Mouse (Mus musculus): ENCODE results near the gene Gm7970. TPM values are rescaled to one million over a fixed set of nuclear protein-coding genes. Genes with fewer than 3 reads are reported as not detected.
"Not testable (repeated sequence)": the region's sequence is repeated elsewhere in the genome, so short reads cannot be mapped to it uniquely, and the experiment has no call there.

The Gm7970 gene
- not detected in 2 replicates for polyA plus RNA-seq (2016; fragmentation: Nextera tagmentation; extraction: Ambion mirVana)

DNA sequence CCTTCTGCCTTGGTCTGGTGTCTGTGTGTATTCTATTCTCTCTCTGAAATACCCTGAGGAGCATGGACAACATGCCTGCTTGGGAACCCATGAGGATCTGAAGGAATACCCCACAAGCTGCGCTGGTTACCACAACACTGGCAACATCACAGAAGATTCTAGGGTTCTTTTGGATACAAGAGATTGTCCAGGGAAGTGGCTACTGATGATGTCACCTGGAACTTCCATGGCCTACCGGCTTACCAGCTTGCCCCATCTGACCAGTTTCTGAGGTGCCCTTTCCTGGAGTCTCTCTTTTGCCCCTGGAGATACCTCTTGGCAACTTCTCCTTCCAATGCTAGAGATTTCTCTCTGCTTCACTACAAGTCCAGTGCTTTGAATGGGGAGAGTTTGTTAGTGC lies at the start of gene Gm7970:
TSS of gene Gm7970 (minus strand) at position 101 of the 400 bp plus-strand sequence.
- not testable (repeated sequence) for H3K9me3 ChIP-seq; H3K27ac ChIP-seq; DNase-seq (ENCODE audit: low spot score); H3K4me3 ChIP-seq; H3K36me3 ChIP-seq; H3K27me3 ChIP-seq (ENCODE audit: insufficient read depth, poor library complexity, severe bottlenecking); H3K4me1 ChIP-seq (replicated peaks)
- no CpG with 5 or more reads among the region's 2 CpGs for WGBS

- not testable (repeated sequence) for H3K9me3 ChIP-seq; H3K27me3 ChIP-seq (ENCODE audit: insufficient read depth, poor library complexity, severe bottlenecking); H3K36me3 ChIP-seq; H3K4me1 ChIP-seq (replicated peaks); H3K27ac ChIP-seq; DNase-seq (ENCODE audit: low spot score); H3K4me3 ChIP-seq
- WGBS: 92% methylated on average over 15 of the region's 15 CpGs
Observed at GRCm38 (mm10) chr14:41600935-41601334, 45.6 kb upstream of the Gm7970 start.

GRCm38 (mm10) chr14:41586346-41586745 lies 31.0 kb upstream of the Gm7970 start:
- not testable (repeated sequence) for H3K36me3 ChIP-seq; H3K4me3 ChIP-seq; H3K4me1 ChIP-seq (replicated peaks); H3K27ac ChIP-seq; H3K27me3 ChIP-seq (ENCODE audit: insufficient read depth, poor library complexity, severe bottlenecking); DNase-seq (ENCODE audit: low spot score); H3K9me3 ChIP-seq
- WGBS: 79% methylated on average over 1 of the region's 1 CpGs

DNA sequence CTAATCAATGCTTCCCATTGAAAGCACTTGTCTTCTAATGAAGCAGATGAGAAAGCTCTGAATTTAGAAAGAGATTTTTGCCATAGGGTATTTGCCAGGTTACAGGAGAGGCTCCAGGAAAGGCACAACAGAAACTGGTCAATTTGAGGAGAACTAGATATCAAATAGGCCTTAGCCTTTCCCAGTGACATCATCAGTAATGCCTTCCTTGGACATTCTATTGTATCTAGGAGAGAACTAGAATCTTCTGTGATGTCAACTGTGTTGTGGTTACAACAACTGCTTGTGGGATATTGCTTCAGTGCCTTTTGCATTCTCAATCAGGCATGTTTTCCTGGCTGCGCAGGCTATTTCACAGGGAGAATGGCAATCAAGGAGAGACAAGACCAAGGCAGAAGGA lies 17.5 kb upstream of the Gm7970 start, which contains the start of gene 1700049E17Rik2:
TSS of gene 1700049E17Rik2 (plus strand) at position 301 of the 400 bp plus-strand sequence.
- H3K9me3 ChIP-seq; DNase-seq (ENCODE audit: low spot score); H3K36me3 ChIP-seq; H3K4me1 ChIP-seq (replicated peaks); H3K4me3 ChIP-seq; H3K27ac ChIP-seq; H3K27me3 ChIP-seq (ENCODE audit: insufficient read depth, poor library complexity, severe bottlenecking): not testable (repeated sequence)
- WGBS: no CpG with 5 or more reads among the region's 1 CpGs

- not testable (repeated sequence) for H3K27ac ChIP-seq; H3K36me3 ChIP-seq; H3K4me3 ChIP-seq; H3K4me1 ChIP-seq (replicated peaks); H3K9me3 ChIP-seq; DNase-seq (ENCODE audit: low spot score); H3K27me3 ChIP-seq (ENCODE audit: insufficient read depth, poor library complexity, severe bottlenecking)
- WGBS: 82% methylated on average over 1 of the region's 1 CpGs
Observed at GRCm38 (mm10) chr14:41524695-41525094, 30.7 kb downstream of the Gm7970 start.

- not testable (repeated sequence) for H3K27ac ChIP-seq; DNase-seq (ENCODE audit: low spot score); H3K27me3 ChIP-seq (ENCODE audit: insufficient read depth, poor library complexity, severe bottlenecking); H3K4me3 ChIP-seq; H3K9me3 ChIP-seq; H3K36me3 ChIP-seq; H3K4me1 ChIP-seq (replicated peaks)
- WGBS: 74% methylated on average over 5 of the region's 5 CpGs
Observed at GRCm38 (mm10) chr14:41520683-41521082, 34.7 kb downstream of the Gm7970 start.

Other genes with a start within 250 kb of the Gm7970 start
- not detected in 2 replicates for gene Gm5798, start 207.0 kb downstream of the Gm7970 start, polyA plus RNA-seq (2016; fragmentation: Nextera tagmentation; extraction: Ambion mirVana)
- not detected in 2 replicates for gene Gm7945, start 169.2 kb downstream of the Gm7970 start, polyA plus RNA-seq (2016; fragmentation: Nextera tagmentation; extraction: Ambion mirVana)
- not detected in 2 replicates for gene Gm6482, start 147.3 kb downstream of the Gm7970 start, polyA plus RNA-seq (2016; fragmentation: Nextera tagmentation; extraction: Ambion mirVana)
- not detected in 2 replicates for gene Gm7954, start 102.1 kb downstream of the Gm7970 start, polyA plus RNA-seq (2016; fragmentation: Nextera tagmentation; extraction: Ambion mirVana)
- not detected in 2 replicates for gene Gm3486, start 66.1 kb downstream of the Gm7970 start, polyA plus RNA-seq (2016; fragmentation: Nextera tagmentation; extraction: Ambion mirVana)
- gene 1700049E17Rik2, start 17.6 kb upstream of the Gm7970 start, polyA plus RNA-seq (2016; fragmentation: Nextera tagmentation; extraction: Ambion mirVana): not detected in 2 replicates
- not detected in 2 replicates for gene Gm3072, start 69.0 kb upstream of the Gm7970 start, polyA plus RNA-seq (2016; fragmentation: Nextera tagmentation; extraction: Ambion mirVana)
- gene Gm3676, start 90.9 kb upstream of the Gm7970 start, polyA plus RNA-seq (2016; fragmentation: Nextera tagmentation; extraction: Ambion mirVana): not detected in 2 replicates
- not detected in 2 replicates for gene Gm8068, start 146.3 kb upstream of the Gm7970 start, polyA plus RNA-seq (2016; fragmentation: Nextera tagmentation; extraction: Ambion mirVana)
- not detected in 2 replicates for gene Gm7929, start 195.0 kb upstream of the Gm7970 start, polyA plus RNA-seq (2016; fragmentation: Nextera tagmentation; extraction: Ambion mirVana)
- gene Gm47189, start 216.9 kb upstream of the Gm7970 start, polyA plus RNA-seq (2016; fragmentation: Nextera tagmentation; extraction: Ambion mirVana): not detected in 2 replicates

Measured in hindbrain, embryonic 10.5 days (tissue).